Mouse (Mus musculus) small intestine, adult 10 weeks (tissue): ENCODE data around the gene Pjvk. TPM values are rescaled to one million over a fixed set of nuclear protein-coding genes. Genes with fewer than 3 reads are reported as not detected.

Experiments used
- polyA plus RNA-seq: library from polyadenylated mRNA; stranded (reverse); fragments of 350-450 nt; fragmentation: Illumina TruSeq; extraction: RNeasy Lipid Tissue Mini Kit (QIAGEN cat#74804); gene quantifications from one replicate; pipeline ENCODE4 v1.2.3, GENCODE M21; 2014; ENCODE audit warnings: low replicate concordance

The Pjvk gene
- not detected for polyA plus RNA-seq

GRCm38 (mm10) chr2:76647883-76648570 lies at the start of gene Pjvk, which contains the start of gene Prkra:
Gene Pjvk, plus strand, starts transcription at chr2:76648476.
Gene Prkra, minus strand, starts transcription at chr2:76648015.

GRCm38 (mm10) chr2:76672966-76673392 lies 24.7 kb downstream of the Pjvk start, which contains the start of gene Fkbp7:
Gene Fkbp7, minus strand, starts transcription at chr2:76673116.

GRCm38 (mm10) chr2:76674725-76675427 lies 26.6 kb downstream of the Pjvk start, which contains the start of gene Plekha3:
Gene Plekha3, plus strand, starts transcription at chr2:76675281.

Other genes with a start within 250 kb of the Pjvk start
- gene Osbpl6, start 242.0 kb upstream of the Pjvk start, polyA plus RNA-seq = 71.2 TPM
- gene Prkra, start 461 bp upstream of the Pjvk start, polyA plus RNA-seq = 47.2 TPM
- gene Fkbp7, start 24.6 kb downstream of the Pjvk start, polyA plus RNA-seq = 27.0 TPM
- 58.2 TPM for gene Plekha3, start 26.8 kb downstream of the Pjvk start, polyA plus RNA-seq